Mouse (Mus musculus) liver, adult 2 months (tissue): ENCODE results near the gene Cacna2d1. TPM values are rescaled to one million over a fixed set of nuclear protein-coding genes. Genes with fewer than 3 reads are reported as not detected.

Experiments
- DNase-seq: peaks from one replicate; pipeline ENCODE4 v3.0.0-alpha.2; 2011; ENCODE audit warnings: low read depth, low spot score; ENCODE audit errors: extremely low read depth
- H3K27ac ChIP-seq: fragments of 200-500 bp; replicated peaks from 2 replicates; pipeline ENCODE4 v1.5.1; 2012; ENCODE audit warnings: low read depth, mild to moderate bottlenecking, control low read depth, inconsistent platforms, low read length; ENCODE audit not compliant: insufficient read depth
- H3K27me3 ChIP-seq: fragments of 200-500 bp; 2 replicates; pipeline ENCODE4 v1.6.1; 2012; ENCODE audit warnings: mild to moderate bottlenecking, moderate library complexity, low read length, inconsistent platforms; ENCODE audit not compliant: control insufficient read depth, insufficient read depth
- H3K36me3 ChIP-seq: fragments of 200-500 bp; 2 replicates; pipeline ENCODE4 v1.6.1; 2012; ENCODE audit warnings: low read length, inconsistent platforms; ENCODE audit not compliant: control insufficient read depth, insufficient read depth
- H3K4me1 ChIP-seq: fragments of 200-500 bp; 2 replicates; pipeline ENCODE4 v1.6.1; 2011; ENCODE audit warnings: low read length; ENCODE audit not compliant: control insufficient read depth, insufficient read depth
- H3K4me3 ChIP-seq: fragments of 200-500 bp; 2 replicates; pipeline ENCODE4 v1.5.1; 2011; ENCODE audit warnings: low read depth, mild to moderate bottlenecking, control low read depth, low read length, moderate library complexity; ENCODE audit not compliant: insufficient read depth
- H3K79me2 ChIP-seq: fragments of 200-500 bp; 2 replicates; pipeline ENCODE4 v1.6.1; 2012; ENCODE audit warnings: inconsistent platforms, mild to moderate bottlenecking, low read length, moderate library complexity; ENCODE audit not compliant: control insufficient read depth, insufficient read depth
- H3K9ac ChIP-seq: fragments of 200-500 bp; 2 replicates; pipeline ENCODE4 v1.6.1; 2012; ENCODE audit warnings: low read depth, mild to moderate bottlenecking, control low read depth, inconsistent platforms, low read length
- CTCF ChIP-seq: fragments of 200-500 bp; IDR thresholded peaks from 2 replicates; pipeline ENCODE4 v1.5.1; 2011; ENCODE audit warnings: low read depth, low read length, control low read depth
- POLR2A ChIP-seq: fragments of 200-500 bp; IDR thresholded peaks from 2 replicates; pipeline ENCODE4 v1.6.1; 2011; ENCODE audit warnings: low read length, control low read depth; ENCODE audit not compliant: insufficient read depth; ENCODE audit errors: extremely low read depth
- WGBS: fragments of 180-500 bp; shearing (Covaris S2); methylation state at CpG from one replicate; pipeline ENCODE4 v1.1.7; 2018; 5-methylcytosine and 5-hydroxymethylcytosine counted together
- polyA plus RNA-seq: library from polyadenylated mRNA; depleted of rRNA; stranded (reverse); fragments of >200 nt; gene quantifications from 2 replicates; pipeline ENCODE4 v1.2.3, GENCODE M21; 2012
- total RNA-seq: library from RNA; depleted of rRNA; stranded (reverse); fragments of >200 nt; gene quantifications from 2 replicates; pipeline ENCODE4 v1.2.3, GENCODE M21; 2014

Cacna2d1 gene
- total and polyA plus RNA-seq, 2 experiments = 0.10 to 1.1 TPM

- TF ChIP-seq CTCF = no peak
- TF ChIP-seq POLR2A = no peak
- Histone ChIP-seq H3K9ac (no peak overlapping the region), H3K36me3 (no peaks in the 10 kb centered on the region), H3K27me3 (no peaks in the 10 kb centered on the region), H3K27ac (no peak overlapping the region), H3K4me3 (no peak overlapping the region), H3K79me2 (no peaks in the 10 kb centered on the region), H3K4me1 (no peaks in the 10 kb centered on the region)
- DNase-seq = no peak
- WGBS = 81% methylated on average over 6 of the region's 6 CpGs
Observed at GRCm38 (mm10) chr5:16122110-16122509, 187.6 kb downstream of the Cacna2d1 start.

- TF ChIP-seq POLR2A = no peak
- no peak for TF ChIP-seq CTCF
- no peak for DNase-seq
- WGBS = 84% methylated on average over 6 of the region's 6 CpGs
- no peak overlapping the region for H3K4me3 ChIP-seq
- H3K27ac ChIP-seq = no peak overlapping the region
- H3K9ac ChIP-seq = no peak overlapping the region
- no peaks in the 10 kb centered on the region for H3K27me3 ChIP-seq
- no peaks in the 10 kb centered on the region for H3K4me1 ChIP-seq
- no peaks in the 10 kb centered on the region for H3K79me2 ChIP-seq
- no peaks in the 10 kb centered on the region for H3K36me3 ChIP-seq
Observed at GRCm38 (mm10) chr5:16134286-16135094, 200.0 kb downstream of the Cacna2d1 start.

- no peak overlapping the region for H3K27ac ChIP-seq
- DNase-seq = no peak
- no peaks in the 10 kb centered on the region for H3K79me2 ChIP-seq
- no peaks in the 10 kb centered on the region for H3K4me1 ChIP-seq
- 81% methylated on average over 3 of the region's 3 CpGs for WGBS
- TF ChIP-seq CTCF (no peak), POLR2A (no peak)
- no peak overlapping the region for H3K9ac ChIP-seq
- H3K27me3 ChIP-seq = no peaks in the 10 kb centered on the region
- H3K36me3 ChIP-seq = no peaks in the 10 kb centered on the region
- H3K4me3 ChIP-seq = no peak overlapping the region
Observed at GRCm38 (mm10) chr5:16135986-16136385, 201.5 kb downstream of the Cacna2d1 start.

- no peak for TF ChIP-seq POLR2A
- TF ChIP-seq CTCF = no peak
Observed at GRCm38 (mm10) chr5:16136839-16137238, 202.3 kb downstream of the Cacna2d1 start.

GRCm38 (mm10) chr5:16146602-16147001, 212.1 kb downstream of the Cacna2d1 start:
- no peak overlapping the region for H3K9ac ChIP-seq
- no peaks in the 10 kb centered on the region for H3K4me1 ChIP-seq
- H3K36me3 ChIP-seq = no peaks in the 10 kb centered on the region
- no peak for TF ChIP-seq CTCF
- no peak for TF ChIP-seq POLR2A
- no peak overlapping the region for H3K27ac ChIP-seq
- H3K27me3 ChIP-seq = no peaks in the 10 kb centered on the region
- WGBS = 98% methylated on average over 1 of the region's 1 CpGs
- no peak for DNase-seq
- no peak overlapping the region for H3K4me3 ChIP-seq
- no peaks in the 10 kb centered on the region for H3K79me2 ChIP-seq

More at GRCm38 (mm10) chr5:16136839-16137238, 202.3 kb downstream of the Cacna2d1 start:
- H3K36me3 ChIP-seq = no peaks in the 10 kb centered on the region
- WGBS = 86% methylated on average over 2 of the region's 2 CpGs
- H3K27ac ChIP-seq = no peak overlapping the region
- no peaks in the 10 kb centered on the region for H3K79me2 ChIP-seq
- DNase-seq = no peak
- H3K4me3 ChIP-seq = no peak overlapping the region
- H3K9ac ChIP-seq = no peak overlapping the region
- no peaks in the 10 kb centered on the region for H3K27me3 ChIP-seq
- H3K4me1 ChIP-seq = no peaks in the 10 kb centered on the region
